Mouse (Mus musculus) bone marrow, adult 2 months (tissue): ENCODE results near the gene Mgat4e.

ENCODE experiments used
- CTCF ChIP-seq: fragments of 200-500 bp; IDR thresholded peaks from 2 replicates; pipeline ENCODE4 v1.5.1; 2011; ENCODE audit warnings: low read length, control low read depth; ENCODE audit not compliant: control insufficient read depth, insufficient read depth
- POLR2A ChIP-seq: fragments of 200-500 bp; IDR thresholded peaks from 2 replicates; pipeline ENCODE4 v1.6.1; 2011; ENCODE audit warnings: low read depth, mild to moderate bottlenecking, control low read depth, low read length, borderline replicate concordance; ENCODE audit not compliant: control insufficient read depth

- no peak for TF ChIP-seq CTCF
- TF ChIP-seq POLR2A: no peak
These were observed 1.3 kb downstream of the Mgat4e start for GRCm38 (mm10) chr1:134548231-134548630.
